Mouse (Mus musculus): ENCODE results near the gene Rnf182. TPM values are rescaled to one million over a fixed set of nuclear protein-coding genes. Genes with fewer than 3 reads are reported as not detected.
A peak's percentile ranks its signal among the peaks of the same experiment; 100 is the strongest.

Gene Rnf182
- total RNA-seq, 2 experiments from 2014 or later: 1.7 to 2.5 TPM

GRCm38 (mm10) chr13:43612040-43612439 lies 3.5 kb upstream of the Rnf182 start:
- DNase-seq: no peak

- no peak for DNase-seq
These were observed 843 bp upstream of the Rnf182 start for GRCm38 (mm10) chr13:43614667-43615066.

GRCm38 (mm10) chr13:43615194-43615576 lies 325 bp upstream of the Rnf182 start:
- no peak for DNase-seq

- no peak for DNase-seq
These were observed 1.0 kb downstream of the Rnf182 start for GRCm38 (mm10) chr13:43616551-43616950.

- no peak for DNase-seq
These were observed 4.2 kb downstream of the Rnf182 start for GRCm38 (mm10) chr13:43619550-43620175.

GRCm38 (mm10) chr13:43627922-43628321 lies 12.4 kb downstream of the Rnf182 start:
- DNase-seq: no peak

- peak; percentile 60 for DNase-seq
These were observed 14.3 kb downstream of the Rnf182 start for GRCm38 (mm10) chr13:43629785-43630184.

GRCm38 (mm10) chr13:43631266-43631665 lies 15.8 kb downstream of the Rnf182 start:
- no peak for DNase-seq

GRCm38 (mm10) chr13:43633024-43633423 lies 17.5 kb downstream of the Rnf182 start:
- no peak for DNase-seq

GRCm38 (mm10) chr13:43637720-43638119 lies 22.2 kb downstream of the Rnf182 start:
- no peak for DNase-seq

GRCm38 (mm10) chr13:43644991-43645390 lies 29.5 kb downstream of the Rnf182 start:
- no peak for DNase-seq

- no peak for DNase-seq
These were observed 33.0 kb downstream of the Rnf182 start for GRCm38 (mm10) chr13:43648556-43648955.

- DNase-seq: no peak
These were observed 35.8 kb downstream of the Rnf182 start for GRCm38 (mm10) chr13:43651277-43651676.

GRCm38 (mm10) chr13:43654091-43654490 lies 38.6 kb downstream of the Rnf182 start:
- peak; percentile 16 for DNase-seq

GRCm38 (mm10) chr13:43663225-43663624 lies 47.7 kb downstream of the Rnf182 start:
- peak; percentile 12 for DNase-seq

- no peak for DNase-seq
These were observed 50.6 kb downstream of the Rnf182 start for GRCm38 (mm10) chr13:43666130-43666529.

GRCm38 (mm10) chr13:43666920-43667319 lies 51.4 kb downstream of the Rnf182 start:
- DNase-seq: no peak

- DNase-seq: no peak
These were observed 61.8 kb downstream of the Rnf182 start for GRCm38 (mm10) chr13:43677159-43677882.

GRCm38 (mm10) chr13:43677883-43678244 lies 62.4 kb downstream of the Rnf182 start:
- no peak for DNase-seq

- peak; percentile 41 for DNase-seq
These were observed 69.0 kb downstream of the Rnf182 start for GRCm38 (mm10) chr13:43684499-43684994.

- no peak for DNase-seq
These were observed 72.6 kb downstream of the Rnf182 start for GRCm38 (mm10) chr13:43688065-43688464.

GRCm38 (mm10) chr13:43691755-43692154 lies 76.2 kb downstream of the Rnf182 start:
- no peak for DNase-seq

- DNase-seq: peak; percentile 67
These were observed 80.0 kb downstream of the Rnf182 start for GRCm38 (mm10) chr13:43695521-43695920.

GRCm38 (mm10) chr13:43696011-43696410 lies 80.5 kb downstream of the Rnf182 start:
- DNase-seq: peak; percentile 32
